Mouse (Mus musculus) ES-Bruce4 (cell line): ENCODE measurements around the gene Nup37.

Source experiments
- CTCF ChIP-seq: IDR thresholded peaks from one replicate; pipeline ENCODE4 v1.8.1; 2011; ENCODE audit warnings: low read depth, low read length
- EP300 ChIP-seq: IDR thresholded peaks from 2 replicates; pipeline ENCODE4 v1.6.1; 2011; ENCODE audit warnings: low read depth, low read length; ENCODE audit not compliant: insufficient read depth

DNA sequence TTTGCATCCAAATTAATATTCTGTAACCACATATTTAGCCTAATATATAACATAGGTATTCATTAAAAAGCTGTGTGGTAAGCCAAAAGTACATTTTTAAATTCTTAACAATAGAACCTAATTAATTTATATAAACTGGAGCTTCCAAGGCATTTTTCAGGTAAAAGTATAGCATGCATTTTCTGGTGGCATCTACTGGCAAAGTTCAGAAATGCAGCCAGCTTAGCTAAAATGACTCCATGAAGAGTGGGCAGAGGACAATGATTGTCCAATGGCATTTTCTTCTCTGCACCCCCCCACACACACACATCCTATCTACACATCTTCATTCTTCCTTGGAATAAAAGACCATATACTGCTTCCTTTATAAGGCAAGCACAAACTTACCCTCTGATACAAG, 27.1 kb upstream of the Nup37 start:
- no peak for TF ChIP-seq EP300
- TF ChIP-seq CTCF: no peak
